Mouse (Mus musculus): Measurements from ENCODE around the gene Clmn. TPM values are rescaled to one million over a fixed set of nuclear protein-coding genes. Genes with fewer than 3 reads are reported as not detected.
A peak's percentile ranks its signal among the peaks of the same experiment; 100 is the strongest.

Gene Clmn
- total and polyA plus RNA-seq, 2 experiments from 2014 or later = 0.31 TPM

GRCm38 (mm10) chr12:104743687-104744086, 121.2 kb downstream of the Clmn start:
- Histone ChIP-seq H3K36me3 (replicated peaks; ENCODE audit: control insufficient read depth, insufficient read depth, low read length) (no peaks in the 10 kb centered on the region), H3K4me3 (ENCODE audit: low read depth, low read length) (no peak overlapping the region), H3K9ac (replicated peaks; ENCODE audit: low read depth, low read length) (no peak overlapping the region), H3K4me2 (ENCODE audit: low read depth, low read length) (no peak overlapping the region), H3K4me1 (ENCODE audit: control insufficient read depth, insufficient read depth) (peaks cover 23% of the 10 kb centered on the region), H3K27ac (ENCODE audit: low read depth) (no peak overlapping the region), H3K9me3 (replicated peaks; ENCODE audit: control insufficient read depth, low read length) (no peaks in the 10 kb centered on the region), H3K27me3 (ENCODE audit: control insufficient read depth, insufficient read depth, low read length) (no peaks in the 10 kb centered on the region)
- 72% methylated on average over 4 of the region's 4 CpGs for WGBS
- TF ChIP-seq CTCF (IDR thresholded peaks at IDR 0.05; ENCODE audit: low read depth) = no peak
- no peak for TF ChIP-seq EP300 (IDR thresholded peaks at IDR 0.05; ENCODE audit: low read depth)
- no peak for ATAC-seq (ENCODE audit: insufficient read depth, low read depth)
- no peak for DNase-seq (ENCODE audit: low spot score)

- peaks cover 6% of the 10 kb centered on the region for H3K36me3 ChIP-seq (replicated peaks; ENCODE audit: control insufficient read depth, insufficient read depth, low read length)
- H3K9ac ChIP-seq (replicated peaks; ENCODE audit: low read depth, low read length) = no peak overlapping the region
- 73% methylated on average over 6 of the region's 6 CpGs for WGBS
- 0 out of 2 replicates have a peak, but pooled peaks have one; percentile 7 for TF ChIP-seq CTCF (IDR thresholded peaks at IDR 0.05; ENCODE audit: low read depth)
- TF ChIP-seq EP300 (IDR thresholded peaks at IDR 0.05; ENCODE audit: low read depth) = no peak
- no peaks in the 10 kb centered on the region for H3K9me3 ChIP-seq (replicated peaks; ENCODE audit: control insufficient read depth, low read length)
- ATAC-seq (ENCODE audit: insufficient read depth, low read depth) (no peak), DNase-seq (ENCODE audit: low spot score) (no peak)
- no peak overlapping the region for H3K4me2 ChIP-seq (ENCODE audit: low read depth, low read length)
- no peaks in the 10 kb centered on the region for H3K27me3 ChIP-seq (ENCODE audit: control insufficient read depth, insufficient read depth, low read length)
- no peak overlapping the region for H3K4me3 ChIP-seq (ENCODE audit: low read depth, low read length)
- H3K27ac ChIP-seq (ENCODE audit: low read depth) = no peak overlapping the region
- H3K4me1 ChIP-seq (ENCODE audit: control insufficient read depth, insufficient read depth) = peaks cover 23% of the 10 kb centered on the region
Measured at GRCm38 (mm10) chr12:104742247-104742646, 122.6 kb downstream of the Clmn start.

GRCm38 (mm10) chr12:104740841-104741787, 123.8 kb downstream of the Clmn start:
- ATAC-seq (ENCODE audit: insufficient read depth, low read depth) (no peak), DNase-seq (ENCODE audit: low spot score) (no peak)
- TF ChIP-seq EP300 (IDR thresholded peaks at IDR 0.05; ENCODE audit: low read depth) (no peak), CTCF (IDR thresholded peaks at IDR 0.05; ENCODE audit: low read depth) (no peak)
- Histone ChIP-seq H3K27ac (ENCODE audit: low read depth) (0 out of 2 replicates have a peak overlapping the region, but pooled peaks have one; percentile 4), H3K9ac (replicated peaks; ENCODE audit: low read depth, low read length) (no peak overlapping the region), H3K4me3 (ENCODE audit: low read depth, low read length) (no peak overlapping the region), H3K27me3 (ENCODE audit: control insufficient read depth, insufficient read depth, low read length) (no peaks in the 10 kb centered on the region), H3K4me1 (ENCODE audit: control insufficient read depth, insufficient read depth) (peaks cover 23% of the 10 kb centered on the region), H3K9me3 (replicated peaks; ENCODE audit: control insufficient read depth, low read length) (no peaks in the 10 kb centered on the region), H3K4me2 (ENCODE audit: low read depth, low read length) (0 out of 2 replicates have a peak overlapping the region, but pooled peaks have one; percentile 14), H3K36me3 (replicated peaks; ENCODE audit: control insufficient read depth, insufficient read depth, low read length) (peaks cover 7% of the 10 kb centered on the region)
- WGBS = 39% methylated on average over 12 of the region's 12 CpGs

GRCm38 (mm10) chr12:104738931-104739330, 125.9 kb downstream of the Clmn start:
- ATAC-seq (ENCODE audit: insufficient read depth, low read depth) (no peak), DNase-seq (ENCODE audit: low spot score) (no peak)
- Histone ChIP-seq H3K36me3 (replicated peaks; ENCODE audit: control insufficient read depth, insufficient read depth, low read length) (peaks cover 13% of the 10 kb centered on the region), H3K9ac (replicated peaks; ENCODE audit: low read depth, low read length) (no peak overlapping the region), H3K27ac (ENCODE audit: low read depth) (no peak overlapping the region), H3K4me1 (ENCODE audit: control insufficient read depth, insufficient read depth) (peaks cover 20% of the 10 kb centered on the region), H3K4me2 (ENCODE audit: low read depth, low read length) (no peak overlapping the region), H3K4me3 (ENCODE audit: low read depth, low read length) (no peak overlapping the region), H3K9me3 (replicated peaks; ENCODE audit: control insufficient read depth, low read length) (no peaks in the 10 kb centered on the region), H3K27me3 (ENCODE audit: control insufficient read depth, insufficient read depth, low read length) (no peaks in the 10 kb centered on the region)
- 40% methylated on average over 3 of the region's 3 CpGs for WGBS
- TF ChIP-seq EP300 (IDR thresholded peaks at IDR 0.05; ENCODE audit: low read depth) = no peak
- no peak for TF ChIP-seq CTCF (IDR thresholded peaks at IDR 0.05; ENCODE audit: low read depth)

GRCm38 (mm10) chr12:104738446-104738845, 126.4 kb downstream of the Clmn start:
- TF ChIP-seq CTCF (IDR thresholded peaks at IDR 0.05; ENCODE audit: low read depth) (no peak), EP300 (IDR thresholded peaks at IDR 0.05; ENCODE audit: low read depth) (no peak)
- Histone ChIP-seq H3K36me3 (replicated peaks; ENCODE audit: control insufficient read depth, insufficient read depth, low read length) (peaks cover 13% of the 10 kb centered on the region), H3K27ac (ENCODE audit: low read depth) (no peak overlapping the region), H3K4me2 (ENCODE audit: low read depth, low read length) (no peak overlapping the region), H3K4me1 (ENCODE audit: control insufficient read depth, insufficient read depth) (peaks cover 20% of the 10 kb centered on the region), H3K9me3 (replicated peaks; ENCODE audit: control insufficient read depth, low read length) (no peaks in the 10 kb centered on the region), H3K9ac (replicated peaks; ENCODE audit: low read depth, low read length) (no peak overlapping the region), H3K4me3 (ENCODE audit: low read depth, low read length) (no peak overlapping the region), H3K27me3 (ENCODE audit: control insufficient read depth, insufficient read depth, low read length) (no peaks in the 10 kb centered on the region)
- ATAC-seq (ENCODE audit: insufficient read depth, low read depth) (no peak), DNase-seq (ENCODE audit: low spot score) (no peak)
- 90% methylated on average over 9 of the region's 9 CpGs for WGBS

All from heart, postnatal 0 days (tissue).